Mouse (Mus musculus): Measurements from ENCODE around the gene Uvrag.
"Not testable (repeated sequence)": the region's sequence is repeated elsewhere in the genome, so short reads cannot be mapped to it uniquely, and the experiment has no call there.

Uvrag gene

GRCm38 (mm10) chr7:98981423-98981822 is 159.5 kb downstream of the Uvrag start:
- no peak for DNase-seq (ENCODE audit: extremely low spot score)

GRCm38 (mm10) chr7:98976839-98977457 is 164.0 kb downstream of the Uvrag start:
- no peak for DNase-seq (ENCODE audit: extremely low spot score)

GRCm38 (mm10) chr7:98974590-98974989 is 166.4 kb downstream of the Uvrag start:
- DNase-seq (ENCODE audit: extremely low spot score), result peak; percentile 17

- DNase-seq (ENCODE audit: extremely low spot score), result no peak
Measured at GRCm38 (mm10) chr7:98970721-98971120, 170.2 kb downstream of the Uvrag start.

DNA sequence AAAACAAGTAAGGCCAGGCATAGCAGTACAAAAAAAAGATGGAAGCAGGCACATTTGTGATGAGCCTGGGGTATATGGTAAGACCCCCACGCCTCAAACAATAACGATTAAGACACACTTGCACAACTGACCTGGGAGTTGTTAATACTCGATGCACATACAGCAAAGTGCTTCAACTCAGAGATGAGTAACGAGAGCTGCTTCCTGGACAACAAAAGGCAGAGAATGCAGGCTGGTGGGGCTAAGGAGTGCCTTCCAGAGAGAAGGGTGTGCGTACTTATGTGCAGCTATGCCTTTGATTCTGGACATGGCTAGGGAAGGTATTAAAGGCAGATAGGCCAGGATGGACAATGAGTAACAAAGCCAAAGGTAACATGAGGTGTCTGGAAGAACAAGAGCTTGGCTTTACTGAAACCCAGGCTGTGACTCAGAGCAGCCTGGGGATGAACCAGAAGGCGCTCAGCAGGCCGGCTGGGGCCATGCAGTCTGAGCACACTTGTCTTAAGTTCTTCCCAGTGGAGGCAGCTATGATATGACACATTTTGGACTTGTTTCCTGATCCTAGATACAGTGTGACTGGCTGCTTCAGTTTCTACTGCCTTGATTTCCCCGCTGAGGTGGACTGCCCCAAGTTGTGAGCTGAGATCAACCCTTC is 172.1 kb downstream of the Uvrag start:
- no peak for DNase-seq (ENCODE audit: extremely low spot score)

- peak; percentile 17 for DNase-seq (ENCODE audit: extremely low spot score)
Measured at GRCm38 (mm10) chr7:98968082-98968674, 172.8 kb downstream of the Uvrag start.

DNA sequence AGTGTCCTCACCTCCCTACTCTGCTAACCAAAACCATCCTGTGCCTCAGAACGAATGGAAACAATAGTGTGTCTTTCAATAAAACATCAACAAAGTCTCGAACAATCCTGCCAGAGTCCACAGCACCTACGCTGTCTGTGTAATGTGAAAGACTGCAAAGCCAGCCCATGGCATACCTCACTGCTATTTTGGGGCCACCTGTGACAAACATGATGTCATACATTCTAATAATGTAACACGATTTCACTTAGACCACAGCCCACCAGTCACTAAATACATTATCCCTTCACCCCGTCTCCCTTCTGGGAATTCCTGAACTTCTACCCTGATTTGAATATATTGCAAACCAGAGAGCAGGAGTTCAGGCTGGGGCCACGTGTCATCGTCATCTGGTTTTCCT is 173.3 kb downstream of the Uvrag start:
- DNase-seq (ENCODE audit: extremely low spot score), result no peak

DNA sequence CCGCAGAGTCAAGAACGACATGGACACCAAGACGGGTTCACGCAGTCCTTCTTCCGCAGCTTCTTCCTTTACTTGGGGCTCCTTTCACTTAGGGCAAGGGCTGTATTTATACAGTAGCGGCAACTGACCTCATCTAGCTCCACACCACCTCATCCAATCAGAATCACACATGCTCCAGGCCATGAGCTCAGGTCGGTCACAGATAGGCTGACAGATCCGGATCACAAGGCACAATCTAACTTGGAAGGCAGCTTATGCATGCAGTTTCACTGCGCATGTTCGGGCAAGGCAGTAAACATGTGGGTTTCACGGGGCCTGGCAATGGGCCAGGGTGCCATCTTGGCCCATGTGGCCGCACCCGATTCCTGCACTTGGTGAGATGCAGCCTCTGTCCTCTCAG is 177.4 kb downstream of the Uvrag start:
- DNase-seq (ENCODE audit: extremely low spot score), result not testable (repeated sequence)

- DNase-seq (ENCODE audit: extremely low spot score), result peak; percentile 77
Measured at GRCm38 (mm10) chr7:98962547-98963311, 178.2 kb downstream of the Uvrag start.

GRCm38 (mm10) chr7:98962074-98962473 is 178.9 kb downstream of the Uvrag start:
- DNase-seq (ENCODE audit: extremely low spot score), result no peak

DNA sequence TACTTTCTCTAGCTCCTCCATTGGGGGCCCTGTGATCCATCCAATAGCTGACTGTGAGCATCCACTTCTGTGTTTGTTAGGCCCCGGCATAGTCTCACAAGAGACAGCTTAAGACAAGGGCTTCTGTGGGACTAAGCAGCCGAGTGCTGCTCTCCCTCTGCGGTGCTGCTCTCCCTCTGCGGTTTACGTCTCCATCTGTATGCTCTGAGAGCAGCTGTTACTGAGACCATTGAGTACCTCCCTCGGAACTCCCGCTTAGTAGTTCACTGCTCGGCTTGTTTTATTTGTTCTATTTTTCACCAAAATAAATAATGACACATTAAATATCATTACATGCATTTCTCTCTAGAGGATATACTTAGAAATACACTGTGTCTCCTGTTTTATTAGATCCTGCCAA is 180.7 kb downstream of the Uvrag start:
- DNase-seq (ENCODE audit: extremely low spot score), result no peak

DNA sequence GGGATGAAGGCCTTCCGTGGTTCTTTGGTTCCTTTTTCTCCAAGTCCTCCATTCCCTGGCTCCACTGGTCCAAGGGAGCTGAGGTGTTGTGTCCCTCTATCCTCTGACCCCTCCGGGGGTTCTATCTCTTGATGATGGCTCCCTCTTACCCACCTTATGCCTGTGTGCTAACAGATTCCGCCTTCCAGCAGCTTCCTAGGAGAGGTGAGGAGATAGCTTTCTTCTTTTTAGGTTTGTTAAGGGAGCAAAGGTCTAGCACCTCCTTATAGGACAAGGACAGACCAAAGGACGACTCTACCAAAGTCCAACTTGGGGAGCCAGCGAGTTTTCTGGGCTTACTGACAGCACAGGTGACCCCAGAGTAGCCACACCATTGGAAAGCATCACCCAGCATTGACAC is 181.7 kb downstream of the Uvrag start:
- no peak for DNase-seq (ENCODE audit: extremely low spot score)

- DNase-seq (ENCODE audit: extremely low spot score), result peak; percentile 29
Measured at GRCm38 (mm10) chr7:98958172-98958571, 182.8 kb downstream of the Uvrag start.

DNA sequence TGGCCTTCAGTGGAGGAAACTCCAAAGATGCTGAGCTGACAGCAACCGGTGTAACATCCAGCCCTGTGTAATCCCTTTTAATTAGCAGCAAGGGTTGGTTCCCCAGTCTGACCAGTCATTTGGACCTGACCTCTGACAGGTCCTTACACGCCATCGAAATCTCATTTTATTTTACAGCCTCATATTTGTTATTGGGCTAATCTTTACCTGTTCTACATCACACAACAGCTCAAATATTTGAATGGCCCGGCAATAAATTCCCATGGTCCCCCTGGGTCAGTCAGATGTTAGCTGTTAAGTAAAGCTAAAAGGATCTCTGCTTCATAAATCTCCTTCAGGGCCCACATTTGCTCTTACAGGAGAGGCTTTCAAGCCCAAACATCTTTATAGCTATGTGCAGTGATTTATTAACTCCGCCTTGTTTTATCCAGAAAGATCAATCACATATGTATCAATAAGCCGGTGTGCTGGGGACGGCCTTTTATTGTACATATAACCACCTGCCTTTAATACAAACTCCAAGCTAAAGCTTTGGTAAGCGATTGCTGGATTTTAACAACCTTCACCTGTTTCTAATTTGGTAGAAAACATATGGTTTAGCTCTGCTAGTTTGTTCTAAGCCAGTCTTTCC is 183.7 kb downstream of the Uvrag start:
- no peak for DNase-seq (ENCODE audit: extremely low spot score)

DNA sequence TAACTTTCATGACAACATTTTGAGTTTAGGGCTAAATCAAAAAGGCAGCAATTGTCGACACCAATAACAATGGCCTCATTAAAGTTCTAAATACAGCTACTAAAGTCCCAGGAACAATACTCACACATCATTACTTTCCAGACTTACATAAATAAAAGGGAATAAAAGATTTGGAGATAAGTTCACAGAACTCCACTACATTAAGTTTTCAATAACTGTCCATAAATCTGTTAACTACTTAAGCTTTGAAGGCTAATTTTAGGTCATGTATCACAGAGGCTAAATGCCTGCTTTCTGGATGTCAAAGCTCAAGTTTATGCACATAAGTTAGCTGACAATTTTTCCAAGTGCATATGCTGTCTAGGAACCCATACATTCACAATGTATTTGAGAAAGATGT is 184.3 kb downstream of the Uvrag start:
- no peak for DNase-seq (ENCODE audit: extremely low spot score)

DNA sequence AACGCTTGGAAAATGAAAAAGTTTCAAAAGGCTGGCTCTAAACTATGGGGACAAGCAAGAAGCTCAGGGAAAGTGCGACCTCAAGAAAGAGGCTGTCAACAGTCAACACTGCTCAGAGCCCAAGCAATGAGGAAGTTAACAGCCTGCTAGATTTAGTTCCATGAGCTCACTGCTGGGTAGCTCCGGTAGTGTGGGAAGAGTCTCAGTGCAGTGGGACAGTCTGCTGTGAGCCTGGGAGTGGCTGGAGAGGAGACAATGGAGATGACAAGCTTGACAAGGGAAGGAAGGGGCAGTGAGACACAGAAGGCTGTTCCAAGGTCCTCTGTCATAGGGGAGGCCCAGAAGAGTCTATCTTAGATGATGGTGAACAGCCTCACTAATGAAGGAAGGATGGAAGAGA is 187.3 kb downstream of the Uvrag start:
- no peak for DNase-seq (ENCODE audit: extremely low spot score)

DNA sequence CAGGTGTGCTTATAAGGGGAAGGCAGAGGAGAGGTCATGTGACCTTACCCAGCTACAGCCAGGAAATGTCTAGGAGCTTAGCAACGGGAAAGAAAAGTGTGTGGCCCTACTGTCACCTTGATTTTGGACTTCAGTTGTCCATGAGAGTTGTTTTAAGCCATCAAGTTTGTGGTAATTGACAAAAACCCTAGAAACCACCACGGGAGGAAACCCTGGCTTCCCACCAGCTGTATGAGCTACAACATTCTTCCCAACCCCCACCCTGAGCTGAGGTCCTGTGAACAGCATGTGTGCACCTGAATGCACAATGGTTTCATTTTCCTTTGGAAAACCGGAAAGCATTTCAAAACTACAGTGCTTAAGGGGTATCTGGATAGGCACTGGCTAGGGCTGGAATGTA is 196.0 kb downstream of the Uvrag start:
- DNase-seq (ENCODE audit: extremely low spot score), result no peak

DNA sequence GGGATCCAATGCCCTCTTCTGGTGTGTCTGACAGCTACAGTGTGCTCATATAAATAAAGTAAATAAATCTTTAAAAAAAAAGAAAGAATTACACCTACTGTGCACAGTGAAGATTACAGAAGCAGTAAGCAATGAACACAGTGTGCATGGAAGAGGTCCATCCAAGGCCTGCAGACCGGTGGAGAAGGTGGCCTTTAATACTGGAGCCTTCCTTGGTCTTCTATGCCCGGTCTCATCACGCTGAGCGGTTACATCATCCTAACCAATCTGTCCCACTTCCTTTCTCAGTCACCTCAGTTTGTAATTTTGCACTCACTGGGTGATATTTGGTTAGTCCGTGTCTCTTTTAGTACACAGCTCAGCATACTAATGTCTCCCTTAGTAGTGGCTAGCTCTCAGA is 197.3 kb downstream of the Uvrag start:
- DNase-seq (ENCODE audit: extremely low spot score), result no peak

- DNase-seq (ENCODE audit: extremely low spot score), result no peak
Measured at GRCm38 (mm10) chr7:98942746-98943145, 198.2 kb downstream of the Uvrag start.

DNA sequence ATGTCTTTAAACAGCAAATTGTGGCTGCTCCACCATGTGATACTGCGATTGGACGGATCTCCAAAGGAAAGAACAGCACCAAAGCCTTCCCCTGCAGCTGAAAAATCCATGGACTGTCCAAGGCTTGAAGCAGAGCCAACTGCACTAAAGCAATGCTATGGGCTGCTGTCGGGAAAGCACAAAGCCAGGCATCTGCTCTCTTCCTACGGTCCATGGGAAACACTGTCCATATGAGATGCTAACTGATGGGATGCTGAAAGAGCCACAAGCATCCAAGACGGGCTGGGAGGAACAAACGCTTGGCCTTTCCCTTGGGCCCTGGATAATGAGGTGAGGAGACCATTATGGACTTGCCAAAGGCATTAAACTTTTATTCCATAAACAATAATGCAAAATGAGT is 201.7 kb downstream of the Uvrag start:
- DNase-seq (ENCODE audit: extremely low spot score), result no peak

DNA sequence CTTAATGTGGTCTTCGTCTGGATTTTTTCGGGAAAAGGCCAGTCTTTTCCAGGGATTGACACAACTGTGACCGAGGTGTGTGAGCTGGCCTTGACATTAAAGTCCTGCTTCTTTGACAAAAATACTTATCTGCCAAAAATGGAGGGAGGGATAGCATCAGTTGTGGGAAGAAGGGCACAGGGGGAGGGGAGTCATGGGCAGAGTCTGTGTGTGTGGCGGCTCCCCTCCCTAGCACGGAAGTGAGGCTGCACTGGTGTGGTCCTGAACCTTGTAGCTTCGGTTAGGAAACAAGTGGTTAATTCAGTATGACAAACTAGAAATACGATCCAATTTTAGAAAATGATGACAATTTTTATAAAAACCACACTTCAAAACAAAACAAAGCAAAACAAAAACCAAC is 202.3 kb downstream of the Uvrag start:
- no peak for DNase-seq (ENCODE audit: extremely low spot score)

Measured in embryo, embryonic 9.5 days (tissue).